Comparison of ENCODE assay signal across 12 mouse cellular contexts in the genomic region with DNA sequence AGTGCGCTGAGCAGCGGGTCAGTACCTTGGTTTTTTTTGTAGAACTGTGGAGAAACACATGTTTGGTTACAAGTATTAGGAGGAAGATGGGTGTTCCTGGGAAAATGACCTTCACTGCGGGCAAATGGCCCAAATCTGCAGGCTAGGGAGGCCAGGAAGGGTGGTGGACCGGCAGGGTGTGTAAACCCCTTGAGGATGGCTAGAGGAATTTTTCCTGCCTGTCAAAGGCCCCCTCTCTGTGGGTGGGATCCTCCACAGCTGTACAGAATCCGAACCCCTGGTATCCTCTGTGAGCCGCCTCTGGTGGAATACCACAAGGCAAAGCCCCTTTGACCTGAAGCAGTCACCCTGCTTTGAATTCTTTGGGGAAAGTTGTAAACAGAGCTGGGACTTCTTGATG.
DNase-seq lines count a peak whose midpoint lies in the region; ATAC-seq lines count a peak whose summit lies in the region.
"Had no signal": no experiment of that assay in that cellular context is flagged by ENCODE, and none has a peak within 500 bp of the region (broad histone marks: within the 10 kb centered on the region; RNA-seq: fewer than 3 reads in every experiment).

No protein-coding gene starts in this region.

- no peaks in the 10 kb centered on the region for H3K27me3 ChIP-seq in midbrain, embryonic 10.5 days (ENCODE audit: low read depth, poor library complexity, severe bottlenecking)
- H3K27me3 ChIP-seq in midbrain, embryonic 11.5 days (ENCODE audit: control insufficient read depth, insufficient read depth, low read length) = no peaks in the 10 kb centered on the region
- H3K27me3 ChIP-seq in heart, embryonic 12.5 days (replicated peaks) = no peaks in the 10 kb centered on the region
- no peaks in the 10 kb centered on the region for H3K27me3 ChIP-seq in stomach, embryonic 16.5 days (ENCODE audit: control insufficient read depth, insufficient read depth, low read length)
- no peaks in the 10 kb centered on the region for H3K27me3 ChIP-seq in forebrain, embryonic 11.5 days (ENCODE audit: control insufficient read depth, insufficient read depth, low read length)
- H3K27me3 ChIP-seq: forebrain, embryonic 15.5 days; limb, embryonic 12.5 days had no signal

- H3K9me3 ChIP-seq in midbrain, embryonic 10.5 days (replicated peaks) = no peaks in the 10 kb centered on the region
- no peaks in the 10 kb centered on the region for H3K9me3 ChIP-seq in midbrain, embryonic 11.5 days (ENCODE audit: control insufficient read depth, low read length)
- no peaks in the 10 kb centered on the region for H3K9me3 ChIP-seq in heart, embryonic 12.5 days (replicated peaks)
- H3K9me3 ChIP-seq in stomach, embryonic 16.5 days (replicated peaks; ENCODE audit: control insufficient read depth, low read length) = no peaks in the 10 kb centered on the region
- H3K9me3 ChIP-seq in forebrain, embryonic 11.5 days (ENCODE audit: control insufficient read depth, low read length) = no peaks in the 10 kb centered on the region
- H3K9me3 ChIP-seq: forebrain, embryonic 15.5 days; limb, embryonic 12.5 days had no signal

- no peaks in the 10 kb centered on the region for H3K36me3 ChIP-seq in midbrain, embryonic 10.5 days
- no peaks in the 10 kb centered on the region for H3K36me3 ChIP-seq in midbrain, embryonic 11.5 days (ENCODE audit: control insufficient read depth, insufficient read depth, low read length)
- H3K36me3 ChIP-seq in heart, embryonic 12.5 days = no peaks in the 10 kb centered on the region
- H3K36me3 ChIP-seq in stomach, embryonic 16.5 days (ENCODE audit: control insufficient read depth, insufficient read depth, low read length) = no peaks in the 10 kb centered on the region
- no peaks in the 10 kb centered on the region for H3K36me3 ChIP-seq in forebrain, embryonic 11.5 days (ENCODE audit: control insufficient read depth, insufficient read depth, low read length)
- H3K36me3 ChIP-seq: forebrain, embryonic 15.5 days; limb, embryonic 12.5 days had no signal

- peaks cover 7% of the 10 kb centered on the region for H3K4me1 ChIP-seq in midbrain, embryonic 10.5 days
- no peaks in the 10 kb centered on the region for H3K4me1 ChIP-seq in midbrain, embryonic 11.5 days (ENCODE audit: control insufficient read depth, insufficient read depth, low read length)
- H3K4me1 ChIP-seq in heart, embryonic 12.5 days (replicated peaks) = peaks cover 31% of the 10 kb centered on the region
- peaks cover 11% of the 10 kb centered on the region for H3K4me1 ChIP-seq in stomach, embryonic 16.5 days (ENCODE audit: control insufficient read depth, insufficient read depth, low read length)
- no peaks in the 10 kb centered on the region for H3K4me1 ChIP-seq in forebrain, embryonic 11.5 days (replicated peaks; ENCODE audit: control insufficient read depth, insufficient read depth, low read length)
- H3K4me1 ChIP-seq: forebrain, embryonic 15.5 days; limb, embryonic 12.5 days had no signal

- H3K27ac ChIP-seq in midbrain, embryonic 10.5 days (replicated peaks) = no peak overlapping the region
- H3K27ac ChIP-seq in midbrain, embryonic 11.5 days (ENCODE audit: low read depth, low read length) = no peak overlapping the region
- H3K27ac ChIP-seq in heart, embryonic 12.5 days (ENCODE audit: poor library complexity, severe bottlenecking) = peak overlapping the region; percentile 51
- peak overlapping the region; percentile 60; the same call in 1 of the 2 replicates for H3K27ac ChIP-seq in stomach, embryonic 16.5 days (ENCODE audit: low read length)
- H3K27ac ChIP-seq in forebrain, embryonic 11.5 days (ENCODE audit: low read depth, low read length) = no peak overlapping the region
- H3K27ac ChIP-seq: forebrain, embryonic 15.5 days; limb, embryonic 12.5 days; macrophage had no signal

- H3K4me2 ChIP-seq in midbrain, embryonic 11.5 days = no peak overlapping the region
- H3K4me2 ChIP-seq in heart, embryonic 12.5 days = no peak overlapping the region
- no peak overlapping the region for H3K4me2 ChIP-seq in stomach, embryonic 16.5 days (ENCODE audit: low read depth, low read length)
- H3K4me2 ChIP-seq in forebrain, embryonic 11.5 days (ENCODE audit: low read depth, low read length, severe bottlenecking) = no peak overlapping the region
- H3K4me2 ChIP-seq: forebrain, embryonic 15.5 days; limb, embryonic 12.5 days had no signal

- H3K4me3 ChIP-seq in midbrain, embryonic 10.5 days = no peak overlapping the region
- H3K4me3 ChIP-seq in midbrain, embryonic 11.5 days (ENCODE audit: low read depth, low read length) = no peak overlapping the region
- H3K4me3 ChIP-seq in heart, embryonic 12.5 days = no peak overlapping the region
- H3K4me3 ChIP-seq in stomach, embryonic 16.5 days (replicated peaks; ENCODE audit: low read length) = no peak overlapping the region
- no peak overlapping the region for H3K4me3 ChIP-seq in forebrain, embryonic 11.5 days (ENCODE audit: low read depth, low read length)
- H3K4me3 ChIP-seq: forebrain, embryonic 15.5 days; limb, embryonic 12.5 days; myocyte had no signal

- H3K9ac ChIP-seq in midbrain, embryonic 11.5 days (ENCODE audit: low read length) = no peak overlapping the region
- no peak overlapping the region for H3K9ac ChIP-seq in heart, embryonic 12.5 days
- no peak overlapping the region for H3K9ac ChIP-seq in stomach, embryonic 16.5 days (ENCODE audit: low read length)
- H3K9ac ChIP-seq in forebrain, embryonic 11.5 days (ENCODE audit: low read length) = no peak overlapping the region
- H3K9ac ChIP-seq: forebrain, embryonic 15.5 days; limb, embryonic 12.5 days had no signal

- ATAC-seq in midbrain, embryonic 11.5 days (ENCODE audit: low FRiP score) = no peak
- ATAC-seq in heart, embryonic 12.5 days (ENCODE audit: insufficient number of reproducible peaks, low FRiP score) = no peak
- ATAC-seq in stomach, embryonic 16.5 days (ENCODE audit: insufficient read depth, low FRiP score) = peak; percentile 56; the same call in 1 of the 2 replicates
- ATAC-seq in forebrain, embryonic 11.5 days (replicated peaks; ENCODE audit: low FRiP score) = no peak
- ATAC-seq in megakaryocyte, adult 5-6 weeks (ENCODE audit: poor library complexity, severe bottlenecking) = no peak
- ATAC-seq: forebrain, embryonic 15.5 days had no signal

- 65% methylated on average over 6 of the region's 6 CpGs for WGBS in midbrain, embryonic 10.5 days
- 61% methylated on average over 6 of the region's 6 CpGs for WGBS in midbrain, embryonic 11.5 days
- 55% methylated on average over 6 of the region's 6 CpGs for WGBS in heart, embryonic 12.5 days
- WGBS in stomach, embryonic 16.5 days = 51% methylated on average over 6 of the region's 6 CpGs
- WGBS in forebrain, embryonic 11.5 days = 76% methylated on average over 6 of the region's 6 CpGs

- DNase-seq in embryo, embryonic 10 days (ENCODE audit: low spot score) = peak; percentile 27
- DNase-seq in embryo, embryonic 10.5 days (ENCODE audit: low spot score) = no peak
- peak; percentile 30 for DNase-seq in midbrain, embryonic 10.5 days (ENCODE audit: low spot score)
- DNase-seq in midbrain, embryonic 11.5 days (ENCODE audit: low spot score, missing footprints) = no peak
- DNase-seq in forebrain, embryonic 11.5 days (ENCODE audit: low spot score) = no peak

Comparison
In these comparisons a context has a peak if more than half of its experiments do, and no peak if none do; other contexts are left out.
1. DNase-seq: peak in embryo, embryonic 10 days (single experiment) and midbrain, embryonic 10.5 days (single experiment); none in embryo, embryonic 10.5 days (single experiment), midbrain, embryonic 11.5 days (single experiment) and forebrain, embryonic 11.5 days (single experiment).
2. H3K27ac ChIP-seq: peak in heart, embryonic 12.5 days (single experiment) and stomach, embryonic 16.5 days (single experiment); none in midbrain, embryonic 10.5 days (single experiment), midbrain, embryonic 11.5 days (single experiment) and forebrain, embryonic 11.5 days (single experiment).